Mouse (Mus musculus): ENCODE measurements around the gene Arpc5l. TPM values are rescaled to one million over a fixed set of nuclear protein-coding genes. Genes with fewer than 3 reads are reported as not detected.

The Arpc5l gene
- polyA plus RNA-seq, 1 experiment from 2014 or later = 68.3 TPM

DNA sequence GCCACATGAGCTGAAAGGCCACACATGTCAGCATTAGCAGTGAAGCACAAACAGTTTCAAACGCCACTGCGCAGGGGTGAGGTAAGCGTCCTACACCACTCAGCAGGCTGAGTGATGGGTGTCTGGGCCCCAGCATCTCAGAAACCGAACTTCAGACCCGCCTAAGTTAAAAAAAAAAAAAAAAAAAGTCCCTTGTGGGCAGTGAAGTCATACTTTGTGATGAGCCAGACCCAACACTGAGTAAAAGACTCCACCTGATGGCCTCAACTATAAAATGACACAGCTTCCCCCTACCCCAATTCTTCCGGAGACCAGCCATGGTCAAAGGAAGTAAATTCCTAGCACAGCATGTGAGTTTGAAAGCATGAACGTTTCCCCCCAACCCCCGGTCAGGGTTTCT lies 2.0 kb upstream of the Arpc5l start:
- 29% methylated on average over 8 of the region's 8 CpGs for WGBS
- no peak for ATAC-seq
- Histone ChIP-seq H3K27ac (ENCODE audit: low read depth, low read length) (no peak overlapping the region), H3K9ac (ENCODE audit: low read depth, low read length) (0 out of 2 replicates have a peak overlapping the region, but pooled peaks have one; percentile 26), H3K4me1 (replicated peaks; ENCODE audit: control insufficient read depth, insufficient read depth, low read length) (no peaks in the 10 kb centered on the region), H3K27me3 (replicated peaks; ENCODE audit: control insufficient read depth, insufficient read depth, low read length) (no peaks in the 10 kb centered on the region), H3K4me2 (replicated peaks; ENCODE audit: low read depth) (peak overlapping the region; percentile 87; the same call in 1 of the 2 replicates), H3K36me3 (ENCODE audit: control insufficient read depth, insufficient read depth) (peaks cover 38% of the 10 kb centered on the region; the same call in 1 of the 2 replicates), H3K4me3 (ENCODE audit: low read depth, low read length) (peak overlapping the region; percentile 67; the same call in 1 of the 2 replicates), H3K9me3 (ENCODE audit: control insufficient read depth) (no peaks in the 10 kb centered on the region)
- no peak for TF ChIP-seq CTCF (IDR thresholded peaks at IDR 0.05; ENCODE audit: low read depth)

DNA sequence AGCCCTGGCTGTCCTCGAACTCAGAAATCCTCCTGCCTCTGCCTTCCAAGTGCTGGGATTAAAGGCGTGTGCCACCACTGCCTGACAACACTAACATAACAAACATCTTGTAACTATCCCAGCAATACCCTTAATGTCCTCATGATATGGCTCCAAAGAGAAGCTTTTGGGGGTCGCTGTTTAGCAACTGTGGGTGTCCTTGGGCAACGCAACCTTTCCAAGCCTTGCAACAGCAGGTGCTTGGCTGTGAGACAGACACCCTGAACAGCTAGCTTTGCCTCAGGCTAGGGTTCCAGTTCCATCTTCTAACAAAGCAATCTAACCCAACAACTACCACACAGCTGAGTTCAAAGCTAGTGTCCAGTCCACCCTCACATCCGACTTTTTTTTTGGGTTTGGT lies 1.6 kb upstream of the Arpc5l start:
- Histone ChIP-seq H3K4me2 (replicated peaks; ENCODE audit: low read depth) (peak overlapping the region; percentile 87), H3K9ac (ENCODE audit: low read depth, low read length) (0 out of 2 replicates have a peak overlapping the region, but pooled peaks have one; percentile 72), H3K27me3 (replicated peaks; ENCODE audit: control insufficient read depth, insufficient read depth, low read length) (no peaks in the 10 kb centered on the region), H3K9me3 (ENCODE audit: control insufficient read depth) (no peaks in the 10 kb centered on the region), H3K4me1 (replicated peaks; ENCODE audit: control insufficient read depth, insufficient read depth, low read length) (no peaks in the 10 kb centered on the region), H3K27ac (ENCODE audit: low read depth, low read length) (no peak overlapping the region), H3K4me3 (ENCODE audit: low read depth, low read length) (peak overlapping the region; percentile 67), H3K36me3 (ENCODE audit: control insufficient read depth, insufficient read depth) (peaks cover 38% of the 10 kb centered on the region; the same call in 1 of the 2 replicates)
- 52% methylated on average over 5 of the region's 5 CpGs for WGBS
- ATAC-seq = no peak
- TF ChIP-seq CTCF (IDR thresholded peaks at IDR 0.05; ENCODE audit: low read depth) = no peak

DNA sequence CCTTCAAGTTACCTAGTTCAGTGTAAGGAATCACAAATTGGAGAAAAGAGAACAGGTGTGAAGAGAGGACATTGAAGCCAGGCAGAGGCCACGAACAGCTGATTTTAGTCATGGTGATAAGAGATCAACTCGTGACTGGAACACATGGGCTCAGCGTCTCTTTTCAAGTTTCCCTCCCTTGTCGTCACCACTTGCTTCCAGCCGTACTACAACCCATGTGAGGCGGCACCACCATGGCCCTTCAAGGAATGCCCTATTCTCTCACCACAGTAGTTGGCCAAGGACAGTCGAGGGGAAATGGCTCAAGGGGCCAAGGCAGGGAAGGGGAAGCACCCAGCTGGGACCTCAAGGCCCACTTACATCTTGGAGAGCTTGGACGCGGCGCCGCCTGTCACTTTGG lies 776 bp upstream of the Arpc5l start:
- TF ChIP-seq CTCF (IDR thresholded peaks at IDR 0.05; ENCODE audit: low read depth) = no peak
- peak overlapping the region; percentile 83 for H3K27ac ChIP-seq (ENCODE audit: low read depth, low read length)
- 0 out of 2 replicates have a peak, but pooled peaks have one; percentile 1 for ATAC-seq
- 0 out of 2 replicates have a peak, but pooled peaks cover 8% of the 10 kb centered on the region for H3K4me1 ChIP-seq (replicated peaks; ENCODE audit: control insufficient read depth, insufficient read depth, low read length)
- H3K4me2 ChIP-seq (replicated peaks; ENCODE audit: low read depth) = peak overlapping the region; percentile 87
- H3K9ac ChIP-seq (ENCODE audit: low read depth, low read length) = peak overlapping the region; percentile 72
- under 1% methylated on average over 11 of the region's 11 CpGs for WGBS
- H3K4me3 ChIP-seq (ENCODE audit: low read depth, low read length) = peak overlapping the region; percentile 67
- H3K9me3 ChIP-seq (ENCODE audit: control insufficient read depth) = no peaks in the 10 kb centered on the region
- H3K27me3 ChIP-seq (replicated peaks; ENCODE audit: control insufficient read depth, insufficient read depth, low read length) = no peaks in the 10 kb centered on the region
- peaks cover 38% of the 10 kb centered on the region; the same call in 1 of the 2 replicates for H3K36me3 ChIP-seq (ENCODE audit: control insufficient read depth, insufficient read depth)

DNA sequence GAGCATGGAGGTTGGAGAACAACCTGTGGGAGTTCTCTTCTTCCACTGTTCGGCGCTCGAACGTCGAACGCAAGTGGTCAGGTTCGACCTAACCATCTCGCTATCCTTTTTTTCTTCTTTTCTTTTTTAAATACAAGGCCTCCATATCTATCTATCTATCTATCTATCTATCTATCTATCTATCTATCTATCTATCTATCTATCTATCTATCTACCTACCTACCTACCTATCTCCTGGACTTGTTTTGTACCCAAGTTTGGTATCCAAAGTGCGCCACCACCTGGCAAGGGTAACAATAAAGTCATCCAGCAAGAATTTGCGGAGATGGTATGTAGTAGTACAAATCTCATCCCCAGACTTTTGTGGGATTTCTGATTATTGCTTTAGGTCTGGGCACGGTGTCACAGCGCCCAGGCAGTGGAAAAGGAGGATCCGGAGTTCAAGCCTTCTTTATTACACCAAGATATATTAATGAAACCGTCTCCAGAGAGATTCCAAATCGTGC lies 479 bp downstream of the Arpc5l start, which contains the start of gene Rpl35:
Gene Rpl35, minus strand, starts transcription at position 51 of the 506 bp plus-strand sequence.
- Histone ChIP-seq H3K9me3 (ENCODE audit: control insufficient read depth) (no peaks in the 10 kb centered on the region), H3K36me3 (ENCODE audit: control insufficient read depth, insufficient read depth) (peaks cover 25% of the 10 kb centered on the region; the same call in 1 of the 2 replicates), H3K4me3 (ENCODE audit: low read depth, low read length) (peak within 1 kb of the TSS; percentile 67), H3K4me1 (replicated peaks; ENCODE audit: control insufficient read depth, insufficient read depth, low read length) (0 out of 2 replicates have a peak, but pooled peaks cover 8% of the 10 kb centered on the region), H3K9ac (ENCODE audit: low read depth, low read length) (peak within 1 kb of the TSS; percentile 72), H3K27me3 (replicated peaks; ENCODE audit: control insufficient read depth, insufficient read depth, low read length) (no peaks in the 10 kb centered on the region), H3K27ac (ENCODE audit: low read depth, low read length) (peak within 1 kb of the TSS; percentile 83), H3K4me2 (replicated peaks; ENCODE audit: low read depth) (peak within 1 kb of the TSS; percentile 87)
- 8% methylated on average over 15 of the region's 15 CpGs for WGBS
- TF ChIP-seq CTCF (IDR thresholded peaks at IDR 0.05; ENCODE audit: low read depth) = peak; percentile 60
- ATAC-seq = no peak

DNA sequence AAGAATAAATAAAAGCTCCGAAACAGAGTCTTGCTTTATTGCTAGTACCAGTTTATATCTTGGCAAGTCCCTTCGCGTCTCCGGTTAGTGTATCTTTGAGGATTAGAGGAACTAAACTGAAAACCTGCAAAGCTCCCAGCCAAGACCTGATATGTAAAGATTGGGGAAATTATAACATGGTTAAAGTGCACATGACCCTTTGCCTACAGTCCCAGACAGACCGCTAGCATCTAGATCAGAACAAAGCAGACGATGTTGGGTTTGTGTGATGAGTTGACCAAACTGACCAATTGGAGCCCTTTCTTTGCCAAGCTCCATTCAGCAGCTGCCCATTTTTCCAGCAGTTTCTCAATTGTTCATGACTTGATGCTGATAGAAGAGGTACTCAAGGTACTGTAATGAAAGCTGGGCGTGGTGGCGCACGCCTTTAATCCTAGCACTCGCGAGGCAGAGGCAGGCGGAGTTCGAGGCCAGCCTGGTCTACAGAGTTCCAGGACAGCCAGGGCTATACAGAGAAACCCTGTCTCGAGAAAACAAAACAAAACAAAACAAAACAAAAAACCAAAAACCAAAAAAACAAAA lies 1.1 kb downstream of the Arpc5l start:
- Histone ChIP-seq H3K36me3 (ENCODE audit: control insufficient read depth, insufficient read depth) (peaks cover 19% of the 10 kb centered on the region; the same call in 1 of the 2 replicates), H3K9ac (ENCODE audit: low read depth, low read length) (no peak overlapping the region), H3K27ac (ENCODE audit: low read depth, low read length) (no peak overlapping the region), H3K4me2 (replicated peaks; ENCODE audit: low read depth) (peak overlapping the region; percentile 87), H3K4me1 (replicated peaks; ENCODE audit: control insufficient read depth, insufficient read depth, low read length) (0 out of 2 replicates have a peak, but pooled peaks cover 8% of the 10 kb centered on the region), H3K9me3 (ENCODE audit: control insufficient read depth) (no peaks in the 10 kb centered on the region), H3K4me3 (ENCODE audit: low read depth, low read length) (0 out of 2 replicates have a peak overlapping the region, but pooled peaks have one; percentile 67), H3K27me3 (replicated peaks; ENCODE audit: control insufficient read depth, insufficient read depth, low read length) (no peaks in the 10 kb centered on the region)
- no peak for ATAC-seq
- TF ChIP-seq CTCF (IDR thresholded peaks at IDR 0.05; ENCODE audit: low read depth) = no peak
- WGBS = 77% methylated on average over 14 of the region's 14 CpGs

DNA sequence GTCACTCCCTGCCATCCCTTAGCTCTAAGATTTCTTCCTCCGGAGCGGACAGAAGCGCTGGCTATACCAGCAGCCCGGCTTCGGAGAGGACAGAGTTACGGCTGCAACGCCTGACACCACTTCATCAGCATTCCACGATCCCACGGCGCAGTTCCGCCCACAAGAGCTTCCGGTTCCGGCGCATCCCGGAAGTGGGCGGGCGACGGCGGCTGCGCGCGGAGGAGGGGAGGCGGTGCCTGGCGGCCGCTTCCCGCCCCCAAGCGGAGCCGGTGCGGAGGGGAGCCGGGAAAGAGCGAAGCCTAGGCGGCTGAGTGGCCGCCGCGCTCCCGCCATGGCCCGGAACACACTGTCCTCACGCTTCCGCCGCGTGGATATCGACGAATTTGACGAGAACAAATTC lies 2.7 kb downstream of the Arpc5l start:
- H3K9me3 ChIP-seq (ENCODE audit: control insufficient read depth) = no peaks in the 10 kb centered on the region
- TF ChIP-seq CTCF (IDR thresholded peaks at IDR 0.05; ENCODE audit: low read depth) = peak; percentile 33; the same call in 1 of the 2 replicates
- WGBS = under 1% methylated on average over 43 of the region's 44 CpGs
- peak overlapping the region; percentile 96 for H3K4me2 ChIP-seq (replicated peaks; ENCODE audit: low read depth)
- peak overlapping the region; percentile 94 for H3K27ac ChIP-seq (ENCODE audit: low read depth, low read length)
- H3K4me3 ChIP-seq (ENCODE audit: low read depth, low read length) = peak overlapping the region; percentile 88
- no peaks in the 10 kb centered on the region for H3K27me3 ChIP-seq (replicated peaks; ENCODE audit: control insufficient read depth, insufficient read depth, low read length)
- H3K4me1 ChIP-seq (replicated peaks; ENCODE audit: control insufficient read depth, insufficient read depth, low read length) = 0 out of 2 replicates have a peak, but pooled peaks cover 8% of the 10 kb centered on the region
- peak; percentile 83 for ATAC-seq
- peak overlapping the region; percentile 87 for H3K9ac ChIP-seq (ENCODE audit: low read depth, low read length)
- peaks cover 13% of the 10 kb centered on the region; the same call in 1 of the 2 replicates for H3K36me3 ChIP-seq (ENCODE audit: control insufficient read depth, insufficient read depth)
